In genomic region chr7:73393307-73394012, GRCm38 (mm10) we compare ENCODE assay signal across 8 mouse cellular contexts. TPM values are rescaled to one million over a fixed set of nuclear protein-coding genes. Genes with fewer than 3 reads are reported as not detected.
DNase-seq lines count a peak whose midpoint lies in the region; ATAC-seq and TF ChIP-seq lines count a peak whose summit lies in the region.

No protein-coding gene starts in this region.

- no peaks in the 10 kb centered on the region for H3K36me3 ChIP-seq in lung, postnatal 0 days (ENCODE audit: insufficient read depth, low read length)
- peaks cover 32% of the 10 kb centered on the region for H3K36me3 ChIP-seq in limb, embryonic 10.5 days
- H3K36me3 ChIP-seq in stomach, embryonic 15.5 days = no peaks in the 10 kb centered on the region

- H3K4me1 ChIP-seq in lung, postnatal 0 days (ENCODE audit: insufficient read depth, low read depth, low read length) = peaks cover 7% of the 10 kb centered on the region
- peaks cover 77% of the 10 kb centered on the region for H3K4me1 ChIP-seq in limb, embryonic 10.5 days
- H3K4me1 ChIP-seq in stomach, embryonic 15.5 days = peaks cover 34% of the 10 kb centered on the region

- TF ChIP-seq CTCF in lung, postnatal 0 days (IDR thresholded peaks at IDR 0.05) = no peak

- WGBS in lung, postnatal 0 days = 29% methylated on average over 9 of the region's 9 CpGs
- WGBS in limb, embryonic 10.5 days = 44% methylated on average over 9 of the region's 9 CpGs
- 30% methylated on average over 9 of the region's 9 CpGs for WGBS in stomach, embryonic 15.5 days

- TF ChIP-seq EP300 in lung, postnatal 0 days (IDR thresholded peaks at IDR 0.05) = no peak

- peak; percentile 59 for DNase-seq in gastrocnemius, adult 18-20 months (ENCODE audit: low spot score)
- no peak for DNase-seq in gastrocnemius, postnatal 4 days (ENCODE audit: low spot score in 2 of 2)
- no peak for DNase-seq in lung, postnatal 0 days (ENCODE audit: low spot score)
- no peak for DNase-seq in lung, postnatal 14 days
- DNase-seq in limb, embryonic 10.5 days (ENCODE audit: low spot score) = no peak
- DNase-seq in left cerebral cortex, adult 9 months (ENCODE audit: low spot score in 2 of 2) = no peak
- no peak for DNase-seq in layer of hippocampus, adult 9-11 months

- H3K27ac ChIP-seq in lung, postnatal 0 days (ENCODE audit: low read length) = no peak overlapping the region
- peak overlapping the region; percentile 95 for H3K27ac ChIP-seq in limb, embryonic 10.5 days
- H3K27ac ChIP-seq in stomach, embryonic 15.5 days = no peak overlapping the region

- no peak overlapping the region for H3K9ac ChIP-seq in lung, postnatal 0 days (replicated peaks; ENCODE audit: low read depth)
- no peak overlapping the region for H3K9ac ChIP-seq in stomach, embryonic 15.5 days

- H3K27me3 ChIP-seq in lung, postnatal 0 days (replicated peaks; ENCODE audit: insufficient read depth, low read length) = no peaks in the 10 kb centered on the region
- H3K27me3 ChIP-seq in limb, embryonic 10.5 days (ENCODE audit: low read depth, poor library complexity, severe bottlenecking) = peaks cover 8% of the 10 kb centered on the region; the same call in 1 of the 2 replicates
- H3K27me3 ChIP-seq in stomach, embryonic 15.5 days (replicated peaks) = no peaks in the 10 kb centered on the region

- H3K4me3 ChIP-seq in lung, postnatal 0 days (ENCODE audit: low read depth, low read length) = no peak overlapping the region
- peak overlapping the region; percentile 71 for H3K4me3 ChIP-seq in limb, embryonic 10.5 days
- H3K4me3 ChIP-seq in stomach, embryonic 15.5 days (replicated peaks) = peak overlapping the region; percentile 66

- ATAC-seq in lung, postnatal 0 days = no peak
- ATAC-seq in stomach, embryonic 15.5 days (ENCODE audit: insufficient read depth, low FRiP score, low read depth) = no peak

- H3K9me3 ChIP-seq in lung, postnatal 0 days (ENCODE audit: low read length) = no peaks in the 10 kb centered on the region
- no peaks in the 10 kb centered on the region for H3K9me3 ChIP-seq in limb, embryonic 10.5 days (replicated peaks)
- H3K9me3 ChIP-seq in stomach, embryonic 15.5 days = no peaks in the 10 kb centered on the region

- peak overlapping the region; percentile 94 for H3K4me2 ChIP-seq in lung, postnatal 0 days (replicated peaks; ENCODE audit: low read depth, low read length)
- peak overlapping the region; percentile 73 for H3K4me2 ChIP-seq in stomach, embryonic 15.5 days

RNA-seq across cellular contexts. Expression of gene Rgma, which starts 18.2 kb away (rescaled TPM):
- total RNA-seq in gastrocnemius, adult 18-20 months (2021) = 10 to 100 TPM; 42.0 to 54.6 TPM
- 10 to 100 TPM; 94.6 to 97.6 TPM for total RNA-seq in gastrocnemius, postnatal 4 days (2021)
- 4.8 and 5.9 TPM in 2 replicates for polyA plus RNA-seq in lung, postnatal 0 days (2015; fragmentation: Nextera tagmentation; extraction: Ambion mirVana)
- polyA plus RNA-seq in limb, embryonic 10.5 days (2016; fragmentation: Nextera tagmentation; extraction: Ambion mirVana) = 20.1 and 26.8 TPM in 2 replicates
- polyA plus RNA-seq in stomach, embryonic 15.5 days (2015; fragmentation: Nextera tagmentation; extraction: Ambion mirVana) = 12.1 and 14.9 TPM in 2 replicates
